Mouse (Mus musculus) intestine, postnatal 0 days (tissue): ENCODE measurements at regions not wholly inside any gene's neighbourhood (a gene's known extent, or its start where the extent isn't known, plus 50 kb on each side); places are given as distances from the start of the nearest gene placed in this dataset.

Source experiments
- ATAC-seq: fragments of 200-750 bp; cut with Nextera tagmentation; 2 replicates; pipeline ENCODE4 v1.8.0; 2017; ENCODE audit warnings: mild to moderate bottlenecking, moderate TSS enrichment, moderate library complexity
- H3K27ac ChIP-seq: fragments of 300-500 bp; sonication (generic); 2 replicates; pipeline ENCODE4 v1.5.1; 2014; ENCODE audit warnings: mild to moderate bottlenecking, low read depth, low read length, moderate library complexity
- H3K27me3 ChIP-seq: fragments of 300-500 bp; sonication (generic); replicated peaks from 2 replicates; pipeline ENCODE4 v1.6.1; 2014; ENCODE audit warnings: low read length, mixed read lengths; ENCODE audit not compliant: control insufficient read depth, insufficient read depth
- H3K36me3 ChIP-seq: fragments of 300-500 bp; sonication (generic); 2 replicates; pipeline ENCODE4 v1.6.1; 2014; ENCODE audit warnings: mild to moderate bottlenecking, moderate library complexity; ENCODE audit not compliant: control insufficient read depth, insufficient read depth
- H3K4me1 ChIP-seq: fragments of 300-500 bp; sonication (generic); replicated peaks from 2 replicates; pipeline ENCODE4 v1.6.1; 2014; ENCODE audit warnings: antibody characterized with exemption, low read length, mixed read lengths; ENCODE audit not compliant: control insufficient read depth, insufficient read depth
- H3K4me2 ChIP-seq: fragments of 300-500 bp; sonication (generic); replicated peaks from 2 replicates; pipeline ENCODE4 v1.6.1; 2014; ENCODE audit warnings: low read depth, mild to moderate bottlenecking, moderate library complexity
- H3K4me3 ChIP-seq: fragments of 300-500 bp; sonication (generic); 2 replicates; pipeline ENCODE4 v1.5.1; 2014; ENCODE audit warnings: low read depth, low read length
- H3K9ac ChIP-seq: fragments of 300-500 bp; sonication (generic); 2 replicates; pipeline ENCODE4 v1.6.1; 2014; ENCODE audit warnings: mild to moderate bottlenecking, low read depth, low read length
- H3K9me3 ChIP-seq: fragments of 300-500 bp; sonication (generic); 2 replicates; pipeline ENCODE4 v1.6.1; 2016; ENCODE audit warnings: mixed run types; ENCODE audit not compliant: control insufficient read depth
- CTCF ChIP-seq: sonication (generic); IDR thresholded peaks from 2 replicates; pipeline ENCODE4 v1.5.1; 2016; ENCODE audit warnings: low read depth, mild to moderate bottlenecking, control low read depth, antibody characterized with exemption, moderate library complexity
- WGBS: fragments of 180-500 bp; shearing (Covaris S2); extraction: QIAGEN DNeasy Blood & Tissue Kit; methylation state at CpG from one replicate; pipeline ENCODE4 v1.1.7; 2014; 5-methylcytosine and 5-hydroxymethylcytosine counted together

DNA sequence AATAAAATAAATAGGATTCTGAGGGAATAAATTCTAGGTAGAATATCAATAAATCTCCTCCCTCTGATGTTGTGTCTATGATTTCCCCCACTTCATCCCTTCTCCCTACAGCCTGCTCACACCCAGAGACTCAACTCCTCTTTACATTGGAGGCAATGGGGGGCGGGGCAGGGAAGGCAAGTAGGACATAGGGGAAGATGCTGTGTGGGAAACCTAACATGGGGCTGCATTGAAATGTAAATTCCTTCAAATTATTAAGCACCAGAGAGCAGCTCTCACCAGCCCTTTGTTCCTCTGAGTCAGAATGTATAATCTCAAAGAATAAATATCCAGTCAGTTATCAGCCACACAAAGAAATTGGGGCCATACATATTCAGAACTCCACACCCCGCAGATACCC, 91.6 kb downstream of the Nuf2 start:
- Histone ChIP-seq H3K9ac (no peak overlapping the region), H3K9me3 (no peaks in the 10 kb centered on the region), H3K36me3 (no peaks in the 10 kb centered on the region), H3K4me3 (no peak overlapping the region), H3K4me2 (no peak overlapping the region), H3K27ac (no peak overlapping the region), H3K27me3 (no peaks in the 10 kb centered on the region), H3K4me1 (no peaks in the 10 kb centered on the region)
- no peak for ATAC-seq
- WGBS = 82% methylated on average over 2 of the region's 2 CpGs
- TF ChIP-seq CTCF = no peak

DNA sequence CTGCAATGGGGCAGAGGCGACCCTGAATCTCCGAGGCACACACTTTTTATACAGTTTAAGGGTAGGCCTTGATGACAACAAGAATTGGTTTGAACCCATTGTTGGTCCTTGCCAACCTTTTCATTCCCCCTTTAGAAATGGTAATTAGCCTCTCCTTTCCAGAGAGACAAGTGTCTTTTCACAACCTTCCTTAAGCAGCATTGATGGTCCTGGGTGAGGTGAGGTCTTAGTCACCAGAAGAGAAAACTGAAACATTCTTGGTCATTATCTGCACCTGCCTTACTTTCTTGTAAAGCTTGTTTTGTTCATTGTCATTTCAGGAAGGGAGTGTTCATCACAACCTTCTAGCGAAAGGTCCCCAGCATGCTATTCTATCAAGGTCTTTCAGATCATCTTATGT, 93.3 kb downstream of the Nuf2 start:
- H3K4me3 ChIP-seq = no peak overlapping the region
- no peaks in the 10 kb centered on the region for H3K4me1 ChIP-seq
- no peaks in the 10 kb centered on the region for H3K9me3 ChIP-seq
- no peaks in the 10 kb centered on the region for H3K27me3 ChIP-seq
- WGBS = 89% methylated on average over 3 of the region's 3 CpGs
- H3K36me3 ChIP-seq = no peaks in the 10 kb centered on the region
- no peak overlapping the region for H3K9ac ChIP-seq
- no peak overlapping the region for H3K27ac ChIP-seq
- no peak overlapping the region for H3K4me2 ChIP-seq
- no peak for ATAC-seq
- no peak for TF ChIP-seq CTCF

DNA sequence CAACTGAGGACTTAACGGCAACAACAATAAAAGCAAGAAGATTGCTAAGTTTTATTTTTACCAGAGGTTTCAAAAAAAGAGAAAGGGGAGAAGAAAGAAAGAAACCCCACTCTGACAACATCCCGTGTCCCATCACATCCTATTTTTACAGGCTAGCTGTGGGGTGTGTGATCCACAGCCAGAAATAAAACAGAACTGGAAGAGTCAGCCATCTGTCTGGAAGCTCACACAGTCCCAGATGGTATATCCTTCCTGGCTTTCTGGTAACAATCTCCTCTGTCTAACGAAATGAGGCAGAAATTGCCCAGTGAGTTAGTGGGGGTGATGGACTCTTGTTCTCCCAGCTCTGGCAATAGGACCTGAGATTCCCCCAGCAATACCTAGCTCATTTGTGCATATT, 108.9 kb downstream of the Nuf2 start:
- no peak for TF ChIP-seq CTCF
- WGBS = 64% methylated on average over 3 of the region's 3 CpGs
- no peak for ATAC-seq

DNA sequence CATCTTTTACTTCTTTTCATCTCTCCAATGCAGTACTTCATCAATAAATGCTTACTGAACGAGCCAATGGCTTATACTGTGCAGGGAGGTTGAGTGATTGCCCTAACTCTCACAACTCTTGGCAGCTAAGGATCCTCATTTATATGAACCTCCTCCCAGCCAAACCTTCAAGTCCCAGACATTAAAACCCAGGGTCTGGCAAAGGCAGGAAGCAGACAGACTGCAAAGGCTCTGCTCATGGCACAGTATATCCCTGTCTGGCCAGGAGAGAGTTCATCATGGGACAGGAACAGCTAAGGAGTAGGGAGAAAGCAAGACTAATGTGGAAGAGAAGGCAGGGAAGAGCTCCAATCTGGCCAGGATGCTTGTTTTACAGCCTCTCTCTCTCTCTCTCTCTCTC, 109.6 kb downstream of the Nuf2 start:
- no peaks in the 10 kb centered on the region for H3K4me1 ChIP-seq
- no peaks in the 10 kb centered on the region for H3K36me3 ChIP-seq
- no peak overlapping the region for H3K9ac ChIP-seq
- WGBS = 38% methylated on average over 1 of the region's 1 CpGs
- H3K4me3 ChIP-seq = no peak overlapping the region
- H3K9me3 ChIP-seq = no peaks in the 10 kb centered on the region
- ATAC-seq = no peak
- no peak overlapping the region for H3K4me2 ChIP-seq
- no peak for TF ChIP-seq CTCF
- H3K27me3 ChIP-seq = no peaks in the 10 kb centered on the region
- H3K27ac ChIP-seq = no peak overlapping the region

More for the DNA sequence above, 108.9 kb downstream of the Nuf2 start:
- H3K9ac ChIP-seq = no peak overlapping the region
- no peaks in the 10 kb centered on the region for H3K9me3 ChIP-seq
- no peak overlapping the region for H3K4me2 ChIP-seq
- no peaks in the 10 kb centered on the region for H3K4me1 ChIP-seq
- H3K27ac ChIP-seq = no peak overlapping the region
- H3K27me3 ChIP-seq = no peaks in the 10 kb centered on the region
- H3K36me3 ChIP-seq = no peaks in the 10 kb centered on the region
- no peak overlapping the region for H3K4me3 ChIP-seq

DNA sequence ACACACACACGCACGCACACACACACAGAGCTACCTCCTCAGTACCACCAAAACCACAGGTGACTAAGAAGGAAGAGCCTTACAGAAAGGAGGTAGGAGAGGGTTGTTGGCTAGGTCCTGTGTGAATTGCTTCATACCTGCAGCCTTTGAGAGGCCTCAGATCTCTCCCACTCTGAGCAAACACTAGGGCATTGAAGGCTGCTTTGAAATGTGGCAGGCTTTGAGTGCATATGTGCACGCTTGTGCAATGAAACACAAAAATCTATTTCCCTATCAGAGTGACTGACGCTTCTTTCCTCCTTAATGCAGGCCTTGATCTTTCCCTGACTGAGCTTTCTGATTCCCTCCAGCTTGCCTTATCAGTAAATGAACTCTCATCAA, 112.6 kb downstream of the Nuf2 start:
- no peak overlapping the region for H3K4me2 ChIP-seq
- H3K4me1 ChIP-seq = no peaks in the 10 kb centered on the region
- ATAC-seq = no peak
- H3K9ac ChIP-seq = no peak overlapping the region
- H3K27me3 ChIP-seq = no peaks in the 10 kb centered on the region
- no peak for TF ChIP-seq CTCF
- WGBS = 59% methylated on average over 4 of the region's 4 CpGs
- no peak overlapping the region for H3K27ac ChIP-seq
- no peak overlapping the region for H3K4me3 ChIP-seq
- H3K36me3 ChIP-seq = no peaks in the 10 kb centered on the region
- H3K9me3 ChIP-seq = no peaks in the 10 kb centered on the region

DNA sequence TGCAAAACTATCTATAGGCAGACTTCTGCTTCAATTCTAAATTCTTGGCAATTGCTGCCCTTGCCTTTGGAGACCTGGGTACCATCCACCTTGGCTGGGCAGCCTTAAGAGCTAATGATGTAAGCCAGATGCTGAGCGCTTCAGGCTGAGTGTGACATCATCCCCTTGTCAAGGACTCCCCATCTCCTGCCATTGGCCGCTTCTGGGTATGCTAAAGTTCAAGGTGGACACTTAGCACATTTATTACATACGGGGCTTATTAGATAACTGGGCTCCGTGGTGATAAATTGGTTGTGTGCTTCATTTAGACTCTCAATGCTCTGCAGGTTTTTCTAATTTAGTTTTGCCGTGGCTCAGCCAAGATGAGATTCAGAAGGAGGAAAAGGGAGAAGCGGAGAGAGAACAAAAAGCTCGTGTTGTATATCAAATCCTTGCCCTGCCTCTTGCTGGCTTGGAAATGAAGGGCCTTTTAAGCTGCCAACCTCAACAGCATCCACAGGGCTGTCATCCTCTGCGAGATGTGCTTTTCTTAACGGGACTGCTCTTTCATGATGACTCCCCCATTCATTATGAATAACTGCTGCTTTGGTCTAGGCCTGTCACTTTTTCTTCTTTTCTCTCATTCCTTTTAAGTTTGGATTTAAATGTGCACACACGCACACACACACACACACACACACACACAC, 113.1 kb downstream of the Nuf2 start:
- no peak overlapping the region for H3K27ac ChIP-seq
- 73% methylated on average over 10 of the region's 10 CpGs for WGBS
- no peak for TF ChIP-seq CTCF
- H3K4me2 ChIP-seq = no peak overlapping the region
- no peak for ATAC-seq
- no peaks in the 10 kb centered on the region for H3K36me3 ChIP-seq
- H3K27me3 ChIP-seq = no peaks in the 10 kb centered on the region
- H3K9ac ChIP-seq = no peak overlapping the region
- H3K4me1 ChIP-seq = no peaks in the 10 kb centered on the region
- no peak overlapping the region for H3K4me3 ChIP-seq
- H3K9me3 ChIP-seq = no peaks in the 10 kb centered on the region

DNA sequence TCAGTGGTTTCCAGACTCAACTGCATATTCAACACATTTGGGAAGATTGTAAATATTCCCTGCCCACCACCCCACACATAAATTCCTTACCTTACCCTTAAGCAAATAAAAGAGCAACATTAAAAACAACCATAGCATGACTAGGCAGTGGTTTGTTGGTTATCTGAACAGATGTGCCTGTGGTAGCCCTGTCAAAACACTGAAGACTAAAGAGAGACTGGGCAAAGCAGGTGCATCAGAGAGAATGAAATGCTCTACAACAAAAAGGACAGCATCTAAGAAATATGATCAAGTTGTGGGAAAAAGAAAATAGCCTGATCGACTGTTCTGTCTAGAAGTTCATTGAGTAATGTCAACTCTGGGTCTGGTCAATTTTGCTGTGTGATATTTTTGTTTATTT, 114.6 kb downstream of the Nuf2 start:
- Histone ChIP-seq H3K27ac (no peak overlapping the region), H3K4me3 (no peak overlapping the region), H3K4me1 (no peaks in the 10 kb centered on the region), H3K27me3 (no peaks in the 10 kb centered on the region), H3K9ac (no peak overlapping the region), H3K36me3 (no peaks in the 10 kb centered on the region), H3K9me3 (no peaks in the 10 kb centered on the region), H3K4me2 (no peak overlapping the region)
- WGBS = 91% methylated on average over 1 of the region's 1 CpGs
- no peak for ATAC-seq
- no peak for TF ChIP-seq CTCF
